Mouse (Mus musculus) midbrain, postnatal 0 days (tissue): ENCODE measurements at regions not wholly inside any gene's neighbourhood (a gene's known extent, or its start where the extent isn't known, plus 50 kb on each side); places are given as distances from the start of the nearest gene placed in this dataset.

Source experiments
- ATAC-seq: fragments of 200-750 bp; cut with Nextera tagmentation; 2 replicates; pipeline ENCODE4 v1.8.0; 2017; ENCODE audit warnings: moderate number of reproducible peaks, mild to moderate bottlenecking, moderate TSS enrichment, moderate library complexity; ENCODE audit not compliant: low FRiP score
- DNase-seq: peaks from one replicate; pipeline ENCODE4 v3.0.0-alpha.2; 2015; ENCODE audit warnings: low spot score
- H3K27ac ChIP-seq: fragments of 300-500 bp; sonication (generic); 2 replicates; pipeline ENCODE4 v1.5.1; 2014; ENCODE audit warnings: low read depth, mild to moderate bottlenecking, low read length, mixed read lengths
- H3K27me3 ChIP-seq: fragments of 300-500 bp; sonication (generic); 2 replicates; pipeline ENCODE4 v1.6.1; 2014; ENCODE audit warnings: low read length, control low read depth, mixed read lengths; ENCODE audit not compliant: insufficient read depth
- H3K36me3 ChIP-seq: fragments of 300-500 bp; sonication (generic); 2 replicates; pipeline ENCODE4 v1.6.1; 2014; ENCODE audit warnings: low read length, control low read depth, mixed read lengths; ENCODE audit not compliant: insufficient read depth
- H3K4me1 ChIP-seq: fragments of 300-500 bp; sonication (generic); 2 replicates; pipeline ENCODE4 v1.6.1; 2014; ENCODE audit warnings: mild to moderate bottlenecking, control low read depth, antibody characterized with exemption, low read length, mixed read lengths; ENCODE audit not compliant: insufficient read depth
- H3K4me2 ChIP-seq: fragments of 300-500 bp; sonication (generic); 2 replicates; pipeline ENCODE4 v1.6.1; 2014; ENCODE audit warnings: low read depth, mild to moderate bottlenecking, low read length, mixed read lengths; ENCODE audit not compliant: poor library complexity, severe bottlenecking
- H3K4me3 ChIP-seq: fragments of 300-500 bp; sonication (generic); 2 replicates; pipeline ENCODE4 v1.5.1; 2014; ENCODE audit warnings: low read depth, mild to moderate bottlenecking, low read length, moderate library complexity
- H3K9ac ChIP-seq: fragments of 300-500 bp; sonication (generic); replicated peaks from 2 replicates; pipeline ENCODE4 v1.6.1; 2014; ENCODE audit warnings: mild to moderate bottlenecking, low read length, moderate library complexity, mixed read lengths; ENCODE audit not compliant: poor library complexity, severe bottlenecking
- H3K9me3 ChIP-seq: fragments of 300-500 bp; sonication (generic); 2 replicates; pipeline ENCODE4 v1.6.1; 2016; ENCODE audit warnings: low read length, control low read depth
- CTCF ChIP-seq: IDR thresholded peaks from 2 replicates; pipeline ENCODE4 v1.5.1; 2016; ENCODE audit warnings: antibody characterized with exemption, mild to moderate bottlenecking
- WGBS: fragments of 180-500 bp; shearing (Covaris S2); extraction: QIAGEN DNeasy Blood & Tissue Kit; methylation state at CpG from one replicate; pipeline ENCODE4 v1.1.7; 2014; 5-methylcytosine and 5-hydroxymethylcytosine counted together

- Histone ChIP-seq H3K27ac (no peak overlapping the region), H3K36me3 (no peaks in the 10 kb centered on the region), H3K4me3 (no peak overlapping the region), H3K9me3 (no peaks in the 10 kb centered on the region), H3K27me3 (no peaks in the 10 kb centered on the region), H3K4me1 (no peaks in the 10 kb centered on the region), H3K4me2 (no peak overlapping the region), H3K9ac (no peak overlapping the region)
- DNase-seq (no peak), ATAC-seq (no peak)
- TF ChIP-seq CTCF, result no peak
- WGBS, result 100% methylated on average over 2 of the region's 2 CpGs
Observed at GRCm38 (mm10) chr13:34498910-34499309, 153.9 kb upstream of the Slc22a23 start.

DNA sequence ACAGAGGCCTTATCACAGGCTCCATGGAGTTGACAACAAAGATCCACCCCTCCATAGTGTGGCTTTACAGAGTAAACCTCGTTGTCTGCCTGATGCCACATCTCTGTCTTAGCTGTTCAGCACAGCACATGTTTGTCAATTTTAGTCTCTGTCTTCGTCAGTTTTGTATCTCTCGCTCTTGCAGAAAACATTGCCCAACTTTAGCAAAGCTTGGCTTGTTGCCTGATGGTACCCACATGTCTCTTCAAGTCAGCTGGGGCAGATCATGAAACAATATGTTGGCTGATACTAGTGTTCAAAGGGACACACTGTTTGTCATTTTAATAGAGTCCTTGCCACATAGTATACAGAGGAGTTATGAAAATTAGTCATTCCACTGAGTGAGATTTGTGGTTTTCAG, 152.7 kb upstream of the Slc22a23 start:
- H3K4me2 ChIP-seq, result no peak overlapping the region
- H3K27me3 ChIP-seq, result no peaks in the 10 kb centered on the region
- H3K27ac ChIP-seq, result no peak overlapping the region
- 89% methylated on average over 3 of the region's 3 CpGs for WGBS
- H3K4me1 ChIP-seq, result no peaks in the 10 kb centered on the region
- H3K4me3 ChIP-seq, result no peak overlapping the region
- no peak for TF ChIP-seq CTCF
- no peaks in the 10 kb centered on the region for H3K36me3 ChIP-seq
- no peak overlapping the region for H3K9ac ChIP-seq
- ATAC-seq, result no peak
- H3K9me3 ChIP-seq, result no peaks in the 10 kb centered on the region
- no peak for DNase-seq

DNA sequence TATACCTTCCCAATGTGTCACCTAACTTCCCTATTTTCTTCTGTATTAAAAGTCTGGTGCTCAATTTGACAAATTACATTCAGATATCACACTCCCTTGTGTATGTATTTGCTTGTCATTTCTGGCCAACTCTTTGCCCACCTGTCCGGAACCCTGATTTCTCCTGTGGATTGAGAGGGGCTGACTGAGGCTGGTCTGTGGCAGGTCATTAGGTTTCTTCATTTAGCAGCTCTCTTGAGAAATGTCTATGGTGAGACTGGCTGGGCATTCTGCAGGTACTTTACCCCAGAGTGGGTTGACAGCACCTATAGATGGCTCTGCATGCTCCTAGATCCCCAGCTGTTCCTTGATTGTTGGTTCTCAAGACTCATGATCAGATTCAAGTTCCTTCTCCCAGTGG, 139.8 kb upstream of the Slc22a23 start:
- DNase-seq (no peak), ATAC-seq (no peak)
- Histone ChIP-seq H3K27ac (no peak overlapping the region), H3K4me1 (no peaks in the 10 kb centered on the region), H3K36me3 (no peaks in the 10 kb centered on the region), H3K27me3 (no peaks in the 10 kb centered on the region), H3K9ac (no peak overlapping the region), H3K4me2 (no peak overlapping the region), H3K9me3 (no peaks in the 10 kb centered on the region), H3K4me3 (no peak overlapping the region)
- WGBS, result 97% methylated on average over 1 of the region's 1 CpGs
- TF ChIP-seq CTCF, result no peak

GRCm38 (mm10) chr13:34481461-34481860, 136.5 kb upstream of the Slc22a23 start:
- Histone ChIP-seq H3K4me2 (no peak overlapping the region), H3K27me3 (no peaks in the 10 kb centered on the region), H3K36me3 (no peaks in the 10 kb centered on the region), H3K4me3 (no peak overlapping the region), H3K9me3 (no peaks in the 10 kb centered on the region), H3K9ac (no peak overlapping the region), H3K27ac (no peak overlapping the region), H3K4me1 (no peaks in the 10 kb centered on the region)
- WGBS, result 80% methylated on average over 10 of the region's 10 CpGs
- ATAC-seq (no peak), DNase-seq (peak; percentile 4)
- TF ChIP-seq CTCF, result no peak

GRCm38 (mm10) chr13:34470410-34470809, 125.4 kb upstream of the Slc22a23 start:
- Histone ChIP-seq H3K36me3 (no peaks in the 10 kb centered on the region), H3K4me1 (no peaks in the 10 kb centered on the region; the same call in 1 of the 2 replicates), H3K27me3 (no peaks in the 10 kb centered on the region), H3K27ac (no peak overlapping the region), H3K9me3 (no peaks in the 10 kb centered on the region), H3K4me2 (no peak overlapping the region), H3K4me3 (no peak overlapping the region), H3K9ac (no peak overlapping the region)
- no peak for DNase-seq
- TF ChIP-seq CTCF, result peak; percentile 30; the same call in 1 of the 2 replicates
- ATAC-seq, result no peak
- WGBS, result 75% methylated on average over 1 of the region's 1 CpGs

GRCm38 (mm10) chr13:34469568-34469967, 124.6 kb upstream of the Slc22a23 start:
- Histone ChIP-seq H3K4me3 (no peak overlapping the region), H3K4me1 (no peaks in the 10 kb centered on the region; the same call in 1 of the 2 replicates), H3K4me2 (no peak overlapping the region), H3K9ac (no peak overlapping the region), H3K27ac (no peak overlapping the region), H3K27me3 (no peaks in the 10 kb centered on the region), H3K9me3 (no peaks in the 10 kb centered on the region), H3K36me3 (no peaks in the 10 kb centered on the region)
- no peak for TF ChIP-seq CTCF
- DNase-seq (peak; percentile 80), ATAC-seq (no peak)
- WGBS, result 55% methylated on average over 5 of the region's 5 CpGs
